Mouse (Mus musculus) mouse embryonic stem cell (cell line): ENCODE measurements around the gene 1810010D01Rik.

ENCODE experiments used
- in situ Hi-C, 2 experiments: fragments of 300-500 bp; cut with MboI; formaldehyde crosslinking; loops; 1 replicate in 1 of 2; 3 replicates in 1 of 2; pipeline ENCODE4 v1.14.3; 2019 to 2020; ENCODE audit warnings: low sequenced_read_pairs in 2 of 2, low pct_unique_long_range_greater_than_20kb in 1 of 2, mixed read lengths in 1 of 2; ENCODE audit not compliant: unreplicated experiment in 1 of 2

Gene 1810010D01Rik

GRCm38 (mm10) chr7:145189342-145189741 lies 18.6 kb downstream of the 1810010D01Rik start:
- in situ Hi-C loops, result no loop called here

GRCm38 (mm10) chr7:145187802-145188201 lies 20.1 kb downstream of the 1810010D01Rik start:
- in situ Hi-C loops, result no loop called here

GRCm38 (mm10) chr7:145182388-145182787 lies 25.5 kb downstream of the 1810010D01Rik start:
- in situ Hi-C loops, result no loop called here

- in situ Hi-C loops, result no loop called here
Measured at GRCm38 (mm10) chr7:145181376-145182034, 26.4 kb downstream of the 1810010D01Rik start.

- in situ Hi-C loops, result no loop called here
Measured at GRCm38 (mm10) chr7:145179691-145180091, 28.2 kb downstream of the 1810010D01Rik start.

- in situ Hi-C loops, result no loop called here
Measured at GRCm38 (mm10) chr7:145176750-145177589, 30.9 kb downstream of the 1810010D01Rik start.

- in situ Hi-C loops, result no loop called here
Measured at GRCm38 (mm10) chr7:145173563-145173962, 34.4 kb downstream of the 1810010D01Rik start.

- in situ Hi-C loops, result no loop called here
Measured at GRCm38 (mm10) chr7:145173116-145173515, 34.8 kb downstream of the 1810010D01Rik start.

GRCm38 (mm10) chr7:145169703-145170102 lies 38.2 kb downstream of the 1810010D01Rik start:
- in situ Hi-C loops, result no loop called here

GRCm38 (mm10) chr7:145159283-145160240 lies 48.4 kb downstream of the 1810010D01Rik start:
- in situ Hi-C loops, result no loop called here
